Mouse (Mus musculus) midbrain, embryonic 10.5 days (tissue): Measurements from ENCODE around the gene Cenph. TPM values are rescaled to one million over a fixed set of nuclear protein-coding genes. Genes with fewer than 3 reads are reported as not detected.
"Not testable (repeated sequence)": the region's sequence is repeated elsewhere in the genome, so short reads cannot be mapped to it uniquely, and the experiment has no call there.

Source experiments
- DNase-seq: peaks from one replicate; pipeline ENCODE4 v3.0.0-alpha.2; 2017; ENCODE audit warnings: low spot score
- H3K27ac ChIP-seq: fragments of 300-500 bp; sonication (generic); replicated peaks from 2 replicates; pipeline ENCODE4 v1.5.1; 2016; ENCODE audit warnings: mild to moderate bottlenecking
- H3K27me3 ChIP-seq: fragments of 300-500 bp; sonication (generic); 2 replicates; pipeline ENCODE4 v1.6.1; 2016; ENCODE audit warnings: low read depth, mild to moderate bottlenecking; ENCODE audit not compliant: poor library complexity, severe bottlenecking
- H3K36me3 ChIP-seq: fragments of 300-500 bp; sonication (generic); 2 replicates; pipeline ENCODE4 v1.6.1; 2016; ENCODE audit warnings: mild to moderate bottlenecking, moderate library complexity
- H3K4me1 ChIP-seq: fragments of 300-500 bp; sonication (generic); 2 replicates; pipeline ENCODE4 v1.6.1; 2016
- H3K4me3 ChIP-seq: fragments of 300-500 bp; sonication (generic); 2 replicates; pipeline ENCODE4 v1.5.1; 2016; ENCODE audit warnings: mild to moderate bottlenecking, moderate library complexity
- H3K9me3 ChIP-seq: fragments of 300-500 bp; sonication (generic); replicated peaks from 2 replicates; pipeline ENCODE4 v1.6.1; 2016; ENCODE audit warnings: mild to moderate bottlenecking
- WGBS: fragments of 180-500 bp; shearing (Covaris S2); methylation state at CpG from one replicate; pipeline ENCODE4 v1.1.7; 2016; 5-methylcytosine and 5-hydroxymethylcytosine counted together
- polyA plus RNA-seq: library from polyadenylated mRNA; unstranded; fragments of >200 nt; fragmentation: Nextera tagmentation; extraction: Ambion mirVana; gene quantifications from 2 replicates; pipeline ENCODE4 v1.2.1, GENCODE M21; 2016

Gene Cenph
- polyA plus RNA-seq = 58.9 and 67.0 TPM in 2 replicates

DNA sequence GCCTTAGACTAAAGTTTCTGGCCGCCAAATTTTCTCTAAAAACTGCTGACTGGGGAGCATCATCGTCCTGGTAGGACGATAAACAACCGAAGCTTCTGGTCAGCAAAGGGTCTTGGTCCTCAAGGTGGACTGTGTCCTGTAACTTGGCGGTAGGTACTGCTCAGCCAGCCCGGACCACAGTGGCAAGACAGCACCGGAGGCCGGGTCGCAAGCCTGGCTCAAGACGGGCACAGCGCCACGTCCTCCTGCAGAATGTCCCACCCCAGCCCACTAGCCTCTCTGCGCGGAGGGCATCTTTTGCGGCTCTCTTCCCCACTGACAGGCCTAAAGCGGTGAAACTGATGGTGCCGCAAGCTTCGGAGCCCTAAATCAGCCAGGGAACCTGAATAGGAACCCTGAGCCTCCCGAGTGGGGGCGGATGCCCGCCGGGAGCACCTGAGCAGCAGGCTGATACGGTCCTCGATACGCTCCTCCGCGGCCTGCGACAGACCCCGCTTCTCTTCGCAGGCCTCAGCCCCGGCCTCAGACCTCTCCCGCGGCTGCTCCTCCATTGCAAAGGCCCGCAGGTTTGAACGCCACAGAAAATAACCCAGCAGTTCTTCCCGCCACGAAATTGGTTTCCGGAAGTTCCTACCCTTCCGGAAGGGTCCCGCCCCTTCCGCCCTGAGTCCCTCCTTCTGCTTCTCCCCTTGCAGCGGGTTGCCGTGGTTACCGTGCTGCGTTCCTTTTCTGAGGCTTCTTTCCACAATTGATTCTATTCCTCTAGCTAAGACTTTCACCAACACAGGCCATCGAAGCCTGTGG lies at the start of gene Cenph:
Gene Cenph, minus strand, starts transcription at position 648 of the 804 bp plus-strand sequence.
- Histone ChIP-seq H3K36me3 (peaks cover 65% of the 10 kb centered on the region), H3K27ac (peak within 1 kb of the TSS; percentile 88), H3K27me3 (no peaks in the 10 kb centered on the region), H3K9me3 (no peaks in the 10 kb centered on the region), H3K4me1 (peaks cover 25% of the 10 kb centered on the region), H3K4me3 (peak within 1 kb of the TSS; percentile 98)
- peak; percentile 91 for DNase-seq
- whole genome bisulfite sequencing = under 1% methylated on average over 46 of the region's 46 CpGs

- DNase-seq = no peak
- Histone ChIP-seq H3K27ac (no peak overlapping the region), H3K27me3 (no peaks in the 10 kb centered on the region), H3K36me3 (peaks cover 84% of the 10 kb centered on the region), H3K4me1 (no peaks in the 10 kb centered on the region), H3K9me3 (no peaks in the 10 kb centered on the region), H3K4me3 (no peak overlapping the region)
- 98% methylated on average over 3 of the region's 3 CpGs for WGBS
Observed at GRCm38 (mm10) chr13:100824916-100825315, 49.2 kb upstream of the Cenph start.

DNA sequence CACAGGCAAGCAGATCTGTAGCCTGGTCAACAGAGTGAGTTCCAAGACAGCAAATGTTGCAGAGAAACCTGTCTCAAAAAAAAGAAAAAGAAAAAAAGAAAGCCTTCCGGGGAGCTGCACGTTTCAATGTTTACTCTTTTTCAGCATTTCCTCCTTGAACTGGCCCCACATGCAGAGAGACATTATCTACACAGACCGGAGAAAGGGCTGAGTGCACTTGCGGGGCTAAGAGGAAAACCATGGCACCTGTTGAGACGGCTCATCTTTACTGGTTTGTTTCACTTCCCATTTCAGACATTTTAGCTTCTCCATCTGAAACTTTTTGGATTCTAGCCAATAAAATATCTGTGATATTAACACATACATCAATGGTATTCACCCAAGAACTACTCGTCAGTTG lies 48.6 kb upstream of the Cenph start:
- H3K27ac ChIP-seq = no peak overlapping the region
- no peaks in the 10 kb centered on the region for H3K9me3 ChIP-seq
- H3K4me3 ChIP-seq = no peak overlapping the region
- peaks cover 90% of the 10 kb centered on the region for H3K36me3 ChIP-seq
- no peaks in the 10 kb centered on the region for H3K4me1 ChIP-seq
- WGBS = 92% methylated on average over 6 of the region's 6 CpGs
- no peak for DNase-seq
- H3K27me3 ChIP-seq = no peaks in the 10 kb centered on the region

DNA sequence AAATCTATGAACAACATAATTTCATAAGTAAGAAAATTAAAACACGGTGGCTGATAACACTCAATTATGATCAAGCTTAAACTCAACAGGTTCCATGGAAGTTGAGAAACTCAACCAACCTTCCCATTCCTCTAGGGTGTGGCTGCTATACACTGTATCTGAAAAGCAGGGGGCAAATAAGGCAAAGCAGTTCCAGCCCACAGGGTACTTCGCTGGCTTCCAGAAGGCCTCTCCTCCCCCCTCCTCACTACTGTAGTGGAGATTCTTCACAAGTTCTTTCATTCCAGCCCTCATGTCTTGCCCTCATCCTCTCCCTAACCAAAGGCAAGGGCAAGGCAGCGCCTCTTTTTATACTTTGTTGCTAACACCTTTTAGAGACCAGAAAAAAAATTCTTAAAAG lies 48.2 kb upstream of the Cenph start:
- no peak for DNase-seq
- WGBS = 97% methylated on average over 3 of the region's 3 CpGs
- no peaks in the 10 kb centered on the region for H3K4me1 ChIP-seq
- no peak overlapping the region for H3K27ac ChIP-seq
- H3K4me3 ChIP-seq = no peak overlapping the region
- H3K36me3 ChIP-seq = peaks cover 94% of the 10 kb centered on the region
- H3K9me3 ChIP-seq = no peaks in the 10 kb centered on the region
- H3K27me3 ChIP-seq = no peaks in the 10 kb centered on the region

- Histone ChIP-seq H3K4me3 (no peak overlapping the region), H3K27ac (no peak overlapping the region), H3K4me1 (no peaks in the 10 kb centered on the region), H3K27me3 (no peaks in the 10 kb centered on the region), H3K36me3 (peaks cover 91% of the 10 kb centered on the region), H3K9me3 (no peaks in the 10 kb centered on the region)
- WGBS = 93% methylated on average over 6 of the region's 6 CpGs
- DNase-seq = no peak
Observed at GRCm38 (mm10) chr13:100814451-100814850, 38.8 kb upstream of the Cenph start.

DNA sequence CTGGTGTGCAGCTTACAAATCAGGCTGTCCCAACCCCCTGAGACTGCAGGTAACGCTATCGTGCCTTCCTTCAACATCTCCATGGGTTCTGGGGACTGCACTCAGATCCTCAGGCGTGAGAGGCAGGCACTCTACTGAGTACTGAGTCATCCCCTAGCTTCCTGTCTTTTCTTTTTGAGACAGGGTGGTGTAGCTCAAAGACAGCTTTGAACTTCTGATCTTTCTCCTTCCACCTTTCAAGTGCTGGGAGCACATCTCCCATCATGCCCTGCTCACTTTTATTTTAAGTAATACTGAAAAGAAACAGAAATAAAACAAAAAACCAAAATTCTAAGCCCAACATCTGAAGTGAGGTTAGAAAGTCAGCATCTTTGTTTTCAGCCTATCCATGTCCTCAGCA lies 30.1 kb upstream of the Cenph start:
- Histone ChIP-seq H3K4me1 (no peaks in the 10 kb centered on the region), H3K36me3 (peaks cover 94% of the 10 kb centered on the region), H3K9me3 (no peaks in the 10 kb centered on the region), H3K27me3 (no peaks in the 10 kb centered on the region), H3K27ac (no peak overlapping the region), H3K4me3 (no peak overlapping the region)
- no peak for DNase-seq
- WGBS = 94% methylated on average over 3 of the region's 3 CpGs

- Histone ChIP-seq H3K27ac (no peak overlapping the region), H3K4me3 (no peak overlapping the region), H3K9me3 (no peaks in the 10 kb centered on the region), H3K27me3 (no peaks in the 10 kb centered on the region), H3K36me3 (peaks cover 24% of the 10 kb centered on the region), H3K4me1 (no peaks in the 10 kb centered on the region)
- DNase-seq = no peak
- 88% methylated on average over 6 of the region's 6 CpGs for WGBS
Observed at GRCm38 (mm10) chr13:100797171-100797570, 21.5 kb upstream of the Cenph start.

DNA sequence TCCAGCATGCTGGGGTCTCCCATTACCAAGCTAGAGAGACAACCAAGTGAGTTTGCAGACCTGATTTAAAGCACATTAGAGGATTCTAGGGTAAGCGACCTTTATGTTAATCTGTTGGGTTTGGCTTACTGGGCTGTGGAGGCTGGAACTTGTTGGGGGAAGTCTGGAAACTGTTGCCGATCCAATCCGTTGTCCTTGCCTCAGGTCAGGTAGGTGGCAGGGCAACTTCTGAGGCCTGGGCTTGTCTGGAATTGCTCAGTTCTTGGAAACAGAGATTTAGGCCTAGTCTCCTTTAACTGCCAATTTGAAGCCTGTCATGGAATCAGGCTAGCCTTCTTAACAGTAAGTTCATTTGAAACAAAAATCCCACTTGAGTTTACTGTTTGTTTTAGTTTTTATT lies 13.4 kb upstream of the Cenph start:
- 89% methylated on average over 3 of the region's 3 CpGs for WGBS
- no peaks in the 10 kb centered on the region for H3K27me3 ChIP-seq

DNA sequence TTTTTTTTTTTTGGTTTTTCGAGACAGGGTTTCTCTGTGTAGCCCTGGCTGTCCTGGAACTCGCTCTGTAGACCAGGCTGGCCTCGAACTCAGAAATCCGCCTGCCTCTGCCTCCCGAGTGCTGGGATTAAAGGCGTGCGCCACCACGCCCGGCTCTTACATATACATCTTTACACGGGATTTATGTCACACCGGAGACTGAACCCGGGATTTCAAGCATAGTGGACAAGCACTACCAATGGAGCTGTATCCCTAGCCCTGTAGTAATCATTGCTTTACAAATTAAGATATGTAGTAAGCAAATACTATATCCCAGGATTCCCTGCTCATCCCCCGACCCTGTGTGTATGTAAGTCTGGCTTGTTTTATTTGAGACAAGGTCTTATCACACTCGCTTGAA lies 12.4 kb upstream of the Cenph start:
- not testable (repeated sequence) for DNase-seq, H3K27ac ChIP-seq, H3K9me3 ChIP-seq, H3K4me3 ChIP-seq, H3K27me3 ChIP-seq
- peaks cover 27% of the 10 kb centered on the region for H3K4me1 ChIP-seq
- 96% methylated on average over 13 of the region's 14 CpGs for WGBS
- H3K36me3 ChIP-seq = peaks cover 23% of the 10 kb centered on the region

More for the DNA sequence above, 13.4 kb upstream of the Cenph start:
- no peak for DNase-seq
- Histone ChIP-seq H3K9me3 (no peaks in the 10 kb centered on the region), H3K4me1 (peaks cover 18% of the 10 kb centered on the region), H3K36me3 (peaks cover 13% of the 10 kb centered on the region), H3K4me3 (no peak overlapping the region), H3K27ac (no peak overlapping the region)

DNA sequence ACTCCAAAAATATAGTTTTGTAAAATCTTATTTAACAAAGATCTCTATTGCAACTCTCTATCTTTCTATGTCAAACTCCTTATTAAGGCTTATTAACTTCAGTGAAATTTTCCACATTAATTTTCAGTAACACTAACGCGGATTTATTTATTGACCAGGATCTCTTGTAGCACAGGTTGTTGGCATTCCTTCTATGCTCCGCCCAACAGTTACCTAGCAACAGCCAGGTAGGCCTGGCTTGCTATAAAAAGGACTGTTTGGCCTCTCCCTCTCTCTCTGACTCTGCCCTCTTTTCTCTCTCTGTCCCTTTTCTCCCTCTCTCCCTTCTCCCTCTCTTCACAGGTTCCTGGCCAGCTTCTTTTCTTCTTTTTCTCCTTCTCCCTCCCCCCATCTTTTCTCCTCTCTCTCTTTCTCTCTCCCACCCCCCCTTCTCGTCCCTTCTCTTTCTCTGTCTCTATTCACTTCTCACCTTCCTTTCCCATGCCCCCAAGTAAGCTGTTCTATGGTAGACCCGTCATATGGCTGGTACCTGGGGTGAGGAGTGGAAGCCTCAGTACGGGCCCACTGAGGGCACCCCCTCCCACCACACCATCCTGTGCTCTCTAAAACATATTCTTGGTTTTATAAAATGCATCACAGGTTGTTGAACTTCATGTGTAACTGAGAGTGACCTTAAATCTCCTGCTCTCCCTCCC lies 11.8 kb upstream of the Cenph start:
- H3K4me1 ChIP-seq = peaks cover 31% of the 10 kb centered on the region
- no peaks in the 10 kb centered on the region for H3K27me3 ChIP-seq
- no peak overlapping the region for H3K4me3 ChIP-seq
- H3K9me3 ChIP-seq = no peaks in the 10 kb centered on the region
- peaks cover 29% of the 10 kb centered on the region for H3K36me3 ChIP-seq
- DNase-seq = no peak
- no peak overlapping the region for H3K27ac ChIP-seq
- WGBS = 73% methylated on average over 6 of the region's 6 CpGs

GRCm38 (mm10) chr13:100786414-100786867 lies 10.7 kb upstream of the Cenph start, which contains the start of gene Ccnb1:
Gene Ccnb1, minus strand, starts transcription at chr13:100786570.
- DNase-seq = peak; percentile 98
- peak within 1 kb of the TSS; percentile 98 for H3K27ac ChIP-seq
- H3K27me3 ChIP-seq = no peaks in the 10 kb centered on the region
- peaks cover 33% of the 10 kb centered on the region for H3K4me1 ChIP-seq
- peaks cover 39% of the 10 kb centered on the region for H3K36me3 ChIP-seq
- peak within 1 kb of the TSS; percentile 97 for H3K4me3 ChIP-seq
- H3K9me3 ChIP-seq = no peaks in the 10 kb centered on the region
- under 1% methylated on average over 35 of the region's 35 CpGs for WGBS

DNA sequence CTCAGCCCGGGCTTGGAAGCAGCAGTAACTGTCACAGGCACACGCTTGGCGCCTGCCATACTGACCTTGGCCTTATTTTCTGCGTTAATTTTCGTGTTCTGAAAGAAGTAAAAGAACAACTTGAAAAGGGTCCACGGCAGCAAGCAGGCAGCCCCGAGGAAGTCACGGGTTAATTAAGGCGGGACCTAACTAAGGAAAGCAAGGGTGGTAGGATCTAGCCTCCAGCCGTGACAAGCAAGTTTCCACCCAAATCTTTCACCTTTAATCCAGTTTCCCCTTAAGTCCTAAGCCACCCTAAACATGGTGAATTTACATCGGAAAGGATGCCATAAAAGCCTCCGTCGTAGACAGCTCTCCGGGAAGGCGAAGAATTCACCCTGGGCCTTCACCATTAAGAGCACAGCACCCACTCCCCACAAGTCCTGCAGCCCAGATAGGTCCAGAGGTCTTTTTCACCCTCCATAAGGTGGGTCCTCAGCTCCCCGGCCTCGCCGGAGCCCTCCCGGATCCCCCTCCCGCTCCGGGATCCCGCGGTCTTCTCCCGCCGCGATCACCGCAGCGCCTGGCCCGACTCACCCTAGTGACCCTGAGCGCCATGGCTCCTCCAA lies 10.2 kb upstream of the Cenph start:
- Histone ChIP-seq H3K9me3 (no peaks in the 10 kb centered on the region), H3K27ac (peak overlapping the region; percentile 98), H3K4me1 (peaks cover 33% of the 10 kb centered on the region), H3K4me3 (peak overlapping the region; percentile 97), H3K36me3 (peaks cover 44% of the 10 kb centered on the region), H3K27me3 (no peaks in the 10 kb centered on the region)
- DNase-seq = peak; percentile 24
- WGBS = under 1% methylated on average over 30 of the region's 30 CpGs
